Mouse (Mus musculus): Measurements from ENCODE around the gene Tm4sf19. TPM values are rescaled to one million over a fixed set of nuclear protein-coding genes. Genes with fewer than 3 reads are reported as not detected.

Tm4sf19 gene
- not detected for polyA plus RNA-seq (2014; fragmentation: Illumina TruSeq; extraction: RNeasy Lipid Tissue Mini Kit (QIAGEN cat#74804); ENCODE audit: low read depth, low replicate concordance)

DNA sequence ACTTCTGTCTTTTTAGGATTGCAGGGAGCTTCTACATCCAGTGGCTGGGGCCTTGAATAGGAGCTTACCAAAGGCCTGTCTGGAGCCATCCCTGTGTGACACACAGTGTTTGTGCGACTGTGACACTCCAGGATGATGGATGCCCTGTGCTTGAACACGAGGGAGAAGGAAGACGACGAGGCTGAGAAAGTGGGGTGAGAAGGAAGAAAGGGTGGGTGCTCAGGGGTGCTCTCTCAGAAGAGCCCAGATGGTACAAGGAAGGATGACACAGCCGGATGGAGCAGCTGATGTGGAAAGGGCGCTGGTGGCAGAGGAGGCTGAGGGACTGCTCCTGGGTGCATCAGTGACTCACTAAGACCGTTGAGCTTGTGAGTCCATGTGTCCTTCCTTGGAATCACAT is at the start of gene Tm4sf19:
TSS of gene Tm4sf19 (plus strand) at position 240 of the 400 bp plus-strand sequence.

DNA sequence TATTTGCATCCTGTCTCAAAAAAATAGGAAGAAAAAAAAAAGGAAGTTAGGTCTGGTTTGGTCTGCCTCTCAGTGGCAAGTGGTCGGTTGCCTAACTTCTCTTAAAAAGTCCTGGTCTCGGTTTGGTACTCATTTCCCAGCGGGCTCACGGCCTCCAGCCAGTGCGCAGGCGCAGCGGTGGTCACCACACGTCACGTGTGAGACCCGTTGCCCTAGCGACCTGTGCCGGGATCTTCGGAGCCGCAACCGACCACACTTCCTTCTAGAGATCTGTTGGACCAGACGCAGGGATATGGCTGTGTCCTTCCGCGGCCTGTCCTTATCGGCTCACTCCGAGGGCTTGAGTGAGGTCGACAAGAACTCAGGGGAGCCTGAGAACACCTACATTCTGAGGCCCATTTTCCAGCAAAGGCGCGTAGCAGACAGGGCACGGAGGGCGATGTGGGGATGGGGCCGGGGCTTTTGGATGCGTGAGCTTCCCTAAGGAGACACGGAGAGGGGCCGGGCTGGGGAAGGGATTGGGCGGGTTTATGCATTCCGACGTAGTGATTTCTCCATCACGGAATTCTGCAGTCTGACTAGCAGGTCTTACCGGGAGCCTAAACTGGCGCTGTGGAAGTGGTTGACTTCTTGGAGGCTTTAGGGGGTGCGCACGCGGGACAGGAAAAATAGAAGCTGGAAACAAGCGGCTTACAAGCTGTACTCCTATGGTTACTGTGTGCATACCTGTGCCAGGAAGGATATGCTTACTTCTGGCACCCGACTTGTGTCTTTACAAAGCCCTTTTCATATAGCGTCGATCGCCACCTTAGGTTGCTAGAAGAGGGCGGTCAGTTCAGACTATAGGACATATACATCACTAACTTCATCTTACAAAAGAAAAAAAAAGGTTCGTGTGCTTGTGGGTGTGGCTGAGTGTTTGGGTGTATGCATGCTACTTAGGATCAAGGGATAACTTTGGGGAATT is 19.5 kb downstream of the Tm4sf19 start, which contains the start of gene Tctex1d2:
TSS of gene Tctex1d2 (plus strand) at position 186 of the 967 bp plus-strand sequence.

DNA sequence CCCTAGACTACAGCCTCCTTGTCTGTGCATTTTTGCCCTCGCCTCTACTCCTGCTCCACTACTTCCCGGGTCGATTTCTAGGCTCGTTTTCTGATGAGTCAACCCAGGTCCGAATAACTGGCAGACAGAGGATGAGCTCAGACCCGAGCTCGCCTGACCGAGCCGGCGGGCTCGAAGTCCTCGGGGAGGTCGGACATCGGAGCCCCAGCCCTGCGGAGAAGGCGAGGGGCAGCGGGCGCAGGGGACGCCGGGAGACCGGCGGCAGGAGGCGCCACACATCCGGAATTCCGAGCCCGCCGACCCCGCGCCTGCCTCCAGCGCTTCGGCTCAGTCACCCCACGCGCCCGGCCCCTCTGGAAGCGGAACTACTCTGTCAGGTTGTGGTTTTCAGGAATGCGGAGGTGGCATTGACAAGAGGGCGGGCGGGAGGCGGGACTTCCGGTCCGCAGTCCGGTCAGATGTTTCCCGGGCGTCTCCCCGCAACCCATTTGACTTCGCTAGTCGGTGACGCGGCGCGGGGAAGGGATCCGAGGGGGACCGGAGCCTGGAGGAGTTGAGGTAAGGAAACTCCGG is 30.3 kb downstream of the Tm4sf19 start, which contains the start of gene Pcyt1a:
TSS of gene Pcyt1a (plus strand) at position 448 of the 573 bp plus-strand sequence.

Other genes starting within 250 kb of the Tm4sf19 start
- gene Nrros, start 234.9 kb upstream of the Tm4sf19 start, polyA plus RNA-seq (2014; fragmentation: Illumina TruSeq; extraction: RNeasy Lipid Tissue Mini Kit (QIAGEN cat#74804); ENCODE audit: low read depth, low replicate concordance): 0.56 TPM
- gene Bex6, start 220.7 kb upstream of the Tm4sf19 start, polyA plus RNA-seq (2014; fragmentation: Illumina TruSeq; extraction: RNeasy Lipid Tissue Mini Kit (QIAGEN cat#74804); ENCODE audit: low read depth, low replicate concordance): not detected
- gene Fbxo45, start 153.3 kb upstream of the Tm4sf19 start, polyA plus RNA-seq (2014; fragmentation: Illumina TruSeq; extraction: RNeasy Lipid Tissue Mini Kit (QIAGEN cat#74804); ENCODE audit: low read depth, low replicate concordance): 8.7 TPM
- 8.7 TPM for gene Wdr53, start 153.3 kb upstream of the Tm4sf19 start, polyA plus RNA-seq (2014; fragmentation: Illumina TruSeq; extraction: RNeasy Lipid Tissue Mini Kit (QIAGEN cat#74804); ENCODE audit: low read depth, low replicate concordance)
- gene Smco1, start 129.0 kb upstream of the Tm4sf19 start, polyA plus RNA-seq (2014; fragmentation: Illumina TruSeq; extraction: RNeasy Lipid Tissue Mini Kit (QIAGEN cat#74804); ENCODE audit: low read depth, low replicate concordance): not detected
- 13.2 TPM for gene Rnf168, start 123.0 kb upstream of the Tm4sf19 start, polyA plus RNA-seq (2014; fragmentation: Illumina TruSeq; extraction: RNeasy Lipid Tissue Mini Kit (QIAGEN cat#74804); ENCODE audit: low read depth, low replicate concordance)
- 14.3 TPM for gene Ubxn7, start 68.2 kb upstream of the Tm4sf19 start, polyA plus RNA-seq (2014; fragmentation: Illumina TruSeq; extraction: RNeasy Lipid Tissue Mini Kit (QIAGEN cat#74804); ENCODE audit: low read depth, low replicate concordance)
- gene Tctex1d2, start 19.2 kb downstream of the Tm4sf19 start, polyA plus RNA-seq (2014; fragmentation: Illumina TruSeq; extraction: RNeasy Lipid Tissue Mini Kit (QIAGEN cat#74804); ENCODE audit: low read depth, low replicate concordance): 3.4 TPM
- 37.4 TPM for gene Pcyt1a, start 30.4 kb downstream of the Tm4sf19 start, polyA plus RNA-seq (2014; fragmentation: Illumina TruSeq; extraction: RNeasy Lipid Tissue Mini Kit (QIAGEN cat#74804); ENCODE audit: low read depth, low replicate concordance)
- not detected for gene Slc51a, start 87.4 kb downstream of the Tm4sf19 start, polyA plus RNA-seq (2014; fragmentation: Illumina TruSeq; extraction: RNeasy Lipid Tissue Mini Kit (QIAGEN cat#74804); ENCODE audit: low read depth, low replicate concordance)
- gene Zdhhc19, start 95.8 kb downstream of the Tm4sf19 start, polyA plus RNA-seq (2014; fragmentation: Illumina TruSeq; extraction: RNeasy Lipid Tissue Mini Kit (QIAGEN cat#74804); ENCODE audit: low read depth, low replicate concordance): not detected
- 27.4 TPM for gene Tfrc, start 208.4 kb downstream of the Tm4sf19 start, polyA plus RNA-seq (2014; fragmentation: Illumina TruSeq; extraction: RNeasy Lipid Tissue Mini Kit (QIAGEN cat#74804); ENCODE audit: low read depth, low replicate concordance)
- 1.2 TPM for gene Tnk2, start 243.4 kb downstream of the Tm4sf19 start, polyA plus RNA-seq (2014; fragmentation: Illumina TruSeq; extraction: RNeasy Lipid Tissue Mini Kit (QIAGEN cat#74804); ENCODE audit: low read depth, low replicate concordance)

Measured in liver, adult 10 weeks (tissue).